8 mouse cellular contexts compared by ENCODE assay signal in genomic region chr13:55571027-55571751, GRCm38 (mm10). TPM values are rescaled to one million over a fixed set of nuclear protein-coding genes. Genes with fewer than 3 reads are reported as not detected.
DNase-seq lines count a peak whose midpoint lies in the region; ATAC-seq and TF ChIP-seq lines count a peak whose summit lies in the region.

TSS of gene Fam193b (minus strand) at chr13:55571120.

- peaks cover 8 to 22% of the 10 kb centered on the region in 2 experiments for H3K4me1 ChIP-seq in CH12.LX (ENCODE audit: control insufficient read depth in 1 of 2, insufficient read depth in 2 of 2)
- H3K4me1 ChIP-seq in forebrain, embryonic 12.5 days: peaks cover 30% of the 10 kb centered on the region
- peaks cover 12% of the 10 kb centered on the region for H3K4me1 ChIP-seq in heart, postnatal 0 days (ENCODE audit: control insufficient read depth, insufficient read depth)
- H3K4me1 ChIP-seq in liver, embryonic 16.5 days (ENCODE audit: control insufficient read depth, low read depth, low read length): peaks cover 20% of the 10 kb centered on the region
- peaks cover 42% of the 10 kb centered on the region for H3K4me1 ChIP-seq in neural tube, embryonic 13.5 days (replicated peaks)
- H3K4me1 ChIP-seq in testis, adult 2 months (ENCODE audit: control insufficient read depth, insufficient read depth, low read length): peaks cover 8% of the 10 kb centered on the region

- no peak for TF ChIP-seq EP300 in CH12.LX (IDR thresholded peaks at IDR 0.05; ENCODE audit: low read length)
- TF ChIP-seq EP300 in heart, postnatal 0 days (IDR thresholded peaks at IDR 0.05; ENCODE audit: low read depth): no peak

- TF ChIP-seq POLR2A in CH12.LX (IDR thresholded peaks at IDR 0.05; ENCODE audit: low read depth, low read length): peak; percentile 81
- 0 out of 2 replicates have a peak, but pooled peaks have one; percentile 30 for TF ChIP-seq POLR2A in testis, adult 2 months (IDR thresholded peaks at IDR 0.05; ENCODE audit: control insufficient read depth, low read depth, low read length)

- peak within 1 kb of the TSS; percentile 71 to 94 (median 94) for H3K4me3 ChIP-seq in CH12.LX (replicated peaks in 1 of 3; ENCODE audit: low read depth in 2 of 3, low read length in 2 of 3, poor library complexity in 1 of 3)
- H3K4me3 ChIP-seq in forebrain, embryonic 12.5 days (replicated peaks): peak within 1 kb of the TSS; percentile 94
- H3K4me3 ChIP-seq in heart, postnatal 0 days (ENCODE audit: low read depth, low read length): peak within 1 kb of the TSS; percentile 88
- H3K4me3 ChIP-seq in liver, embryonic 16.5 days (ENCODE audit: low read depth, low read length): peak within 1 kb of the TSS; percentile 99
- H3K4me3 ChIP-seq in neural tube, embryonic 13.5 days: peak within 1 kb of the TSS; percentile 98
- H3K4me3 ChIP-seq in testis, adult 2 months (ENCODE audit: control insufficient read depth, low read depth, low read length): peak within 1 kb of the TSS; percentile 94

- dilution Hi-C loops in CH12.LX (cut with MboI; ENCODE audit: extremely low pct_ligation_motif_present, extremely low pct_unique_long_range_greater_than_20kb, low sequenced_read_pairs): no loop called here

- H3K4me2 ChIP-seq in CH12.LX (ENCODE audit: insufficient read depth, low read depth, poor library complexity, severe bottlenecking): peak within 1 kb of the TSS; percentile 75
- H3K4me2 ChIP-seq in forebrain, embryonic 12.5 days: peak within 1 kb of the TSS; percentile 99
- H3K4me2 ChIP-seq in heart, postnatal 0 days (ENCODE audit: low read depth, low read length): peak within 1 kb of the TSS; percentile 92
- H3K4me2 ChIP-seq in liver, embryonic 16.5 days (ENCODE audit: low read depth, low read length): peak within 1 kb of the TSS; percentile 97
- H3K4me2 ChIP-seq in neural tube, embryonic 13.5 days: peak within 1 kb of the TSS; percentile 98

- H3K9me3 ChIP-seq in CH12.LX (replicated peaks; ENCODE audit: low read length): peaks cover 10% of the 10 kb centered on the region
- H3K9me3 ChIP-seq in forebrain, embryonic 12.5 days: no peaks in the 10 kb centered on the region
- H3K9me3 ChIP-seq in heart, postnatal 0 days (replicated peaks; ENCODE audit: control insufficient read depth, low read length): 0 out of 2 replicates have a peak, but pooled peaks cover 4% of the 10 kb centered on the region
- no peaks in the 10 kb centered on the region for H3K9me3 ChIP-seq in liver, embryonic 16.5 days (replicated peaks; ENCODE audit: control insufficient read depth, low read length)
- H3K9me3 ChIP-seq in neural tube, embryonic 13.5 days: no peaks in the 10 kb centered on the region

- H3K36me3 ChIP-seq in CH12.LX (replicated peaks in 1 of 2; ENCODE audit: control insufficient read depth in 1 of 2, insufficient read depth in 1 of 2, low read length in 1 of 2): peaks cover 5 to 32% of the 10 kb centered on the region in 2 experiments
- H3K36me3 ChIP-seq in forebrain, embryonic 12.5 days (replicated peaks): peaks cover 16% of the 10 kb centered on the region
- no peaks in the 10 kb centered on the region for H3K36me3 ChIP-seq in heart, postnatal 0 days (replicated peaks; ENCODE audit: control insufficient read depth, insufficient read depth, low read length)
- H3K36me3 ChIP-seq in liver, embryonic 16.5 days (ENCODE audit: control insufficient read depth, insufficient read depth): no peaks in the 10 kb centered on the region; the same call in 1 of the 2 replicates
- peaks cover 20% of the 10 kb centered on the region for H3K36me3 ChIP-seq in neural tube, embryonic 13.5 days
- no peaks in the 10 kb centered on the region for H3K36me3 ChIP-seq in testis, adult 2 months (ENCODE audit: control insufficient read depth, insufficient read depth, low read length)

- H3K27ac ChIP-seq in CH12.LX (ENCODE audit: insufficient read depth, low read depth): no peak within 1 kb of the TSS
- peak within 1 kb of the TSS; percentile 92 for H3K27ac ChIP-seq in forebrain, embryonic 12.5 days
- peak within 1 kb of the TSS; percentile 81 for H3K27ac ChIP-seq in heart, postnatal 0 days (ENCODE audit: low read depth)
- peak within 1 kb of the TSS; percentile 90 for H3K27ac ChIP-seq in liver, embryonic 16.5 days (ENCODE audit: low read length)
- peak within 1 kb of the TSS; percentile 95 for H3K27ac ChIP-seq in neural tube, embryonic 13.5 days (replicated peaks)
- peak within 1 kb of the TSS; percentile 14 for H3K27ac ChIP-seq in testis, adult 2 months (ENCODE audit: control insufficient read depth, insufficient read depth, low read depth, low read length)

- in situ Hi-C loops in CH12.LX (cut with MboI; ENCODE audit: low pct_ligation_motif_present, low pct_unique_long_range_greater_than_20kb, low sequenced_read_pairs): no loop called here

- H3K9ac ChIP-seq in CH12.LX (ENCODE audit: insufficient read depth, low read depth): peak within 1 kb of the TSS; percentile 98
- peak within 1 kb of the TSS; percentile 88 for H3K9ac ChIP-seq in forebrain, embryonic 12.5 days
- peak within 1 kb of the TSS; percentile 95 for H3K9ac ChIP-seq in heart, postnatal 0 days (replicated peaks; ENCODE audit: low read depth, low read length)
- H3K9ac ChIP-seq in liver, embryonic 16.5 days (ENCODE audit: low read depth, low read length): peak within 1 kb of the TSS; percentile 98
- peak within 1 kb of the TSS; percentile 98 for H3K9ac ChIP-seq in neural tube, embryonic 13.5 days

- H3K79me2 ChIP-seq in CH12.LX (replicated peaks; ENCODE audit: control insufficient read depth, extremely low read depth, insufficient read depth, poor library complexity, severe bottlenecking): peaks cover 16% of the 10 kb centered on the region

- ATAC-seq in forebrain, embryonic 12.5 days (ENCODE audit: low FRiP score): peak; percentile 94
- ATAC-seq in heart, postnatal 0 days (ENCODE audit: insufficient read depth, low read depth): peak; percentile 97
- peak; percentile 97 for ATAC-seq in liver, embryonic 16.5 days (ENCODE audit: low read depth)
- ATAC-seq in neural tube, embryonic 13.5 days (ENCODE audit: low read depth): peak; percentile 92

- no peak for TF ChIP-seq CTCF in CH12.LX (conservative IDR thresholded peaks at IDR 0.05 in 1 of 2, IDR thresholded peaks at IDR 0.05 in 1 of 2; ENCODE audit: low read depth in 2 of 2, low read length in 2 of 2)
- no peak for TF ChIP-seq CTCF in heart, postnatal 0 days (IDR thresholded peaks at IDR 0.05; ENCODE audit: low read depth)
- no peak for TF ChIP-seq CTCF in testis, adult 2 months (IDR thresholded peaks at IDR 0.05; ENCODE audit: control insufficient read depth, insufficient read depth, insufficient replicate concordance, low read depth, low read length)

- 2% methylated on average over 47 of the region's 47 CpGs for WGBS in forebrain, embryonic 12.5 days
- WGBS in heart, postnatal 0 days: 2% methylated on average over 31 of the region's 47 CpGs
- 1% methylated on average over 46 of the region's 47 CpGs for WGBS in liver, embryonic 16.5 days (ENCODE audit: insufficient replicate concordance)
- 4% methylated on average over 26 of the region's 47 CpGs for WGBS in neural tube, embryonic 13.5 days

- no peak for TF ChIP-seq RAD21 in CH12.LX (IDR thresholded peaks at IDR 0.05; ENCODE audit: low read depth, low read length)

- peak; percentile 88 for DNase-seq in CH12.LX (ENCODE audit: extremely low read depth)
- peak; percentile 85 for DNase-seq in c-Kit-positive CD71-positive TER-119-negative erythroid progenitor cells, embryonic 14.5 days (ENCODE audit: low read depth)
- peak; percentile 89 for DNase-seq in heart, postnatal 0 days (ENCODE audit: low spot score)
- peak; percentile 96 to 97 for DNase-seq in kidney, postnatal 4 days

- H3K27me3 ChIP-seq in CH12.LX (replicated peaks): no peaks in the 10 kb centered on the region
- no peaks in the 10 kb centered on the region for H3K27me3 ChIP-seq in forebrain, embryonic 12.5 days
- H3K27me3 ChIP-seq in heart, postnatal 0 days (ENCODE audit: control insufficient read depth, insufficient read depth, low read length): no peaks in the 10 kb centered on the region
- H3K27me3 ChIP-seq in liver, embryonic 16.5 days (ENCODE audit: control insufficient read depth, insufficient read depth, low read depth, low read length): no peaks in the 10 kb centered on the region
- no peaks in the 10 kb centered on the region for H3K27me3 ChIP-seq in neural tube, embryonic 13.5 days
- no peaks in the 10 kb centered on the region for H3K27me3 ChIP-seq in testis, adult 2 months (ENCODE audit: control insufficient read depth, insufficient read depth, low read length)

TF ChIP-seq in CH12.LX, 34 proteins besides CTCF, POLR2A, EP300 and RAD21 (continues in another document):
- TF ChIP-seq CHD2 (IDR thresholded peaks at IDR 0.05; ENCODE audit: low read length) (peak; percentile 26), NELFE (IDR thresholded peaks at IDR 0.05; ENCODE audit: low read depth, low read length) (peak; percentile 72), MAX (IDR thresholded peaks at IDR 0.05; ENCODE audit: low read length) (0 out of 2 replicates have a peak, but pooled peaks have one; percentile 10), SMC3 (IDR thresholded peaks at IDR 0.05; ENCODE audit: low read depth, low read length) (no peak), SIN3A (IDR thresholded peaks at IDR 0.05; ENCODE audit: low read length) (no peak; the same call in 1 of the 2 replicates), GABPA (IDR thresholded peaks at IDR 0.05; ENCODE audit: insufficient replicate concordance, low read depth, low read length) (no peak; the same call in 1 of the 2 replicates), TCF12 (IDR thresholded peaks at IDR 0.05; ENCODE audit: low read depth, low read length) (peak; percentile 51; the same call in 1 of the 2 replicates), ZNF384 (IDR thresholded peaks at IDR 0.05; ENCODE audit: low read depth, low read length) (no peak), NRF1 (IDR thresholded peaks at IDR 0.05; ENCODE audit: low read depth, low read length) (peak; percentile 85), MAZ (IDR thresholded peaks at IDR 0.05; ENCODE audit: low read depth, low read length) (no peak), TBP (conservative IDR thresholded peaks at IDR 0.05; ENCODE audit: low read depth, low read length) (0 out of 2 replicates have a peak, but pooled peaks have one; percentile 30), ETS1 (conservative IDR thresholded peaks at IDR 0.05; ENCODE audit: low read depth, low read length) (no peak), ZKSCAN1 (IDR thresholded peaks at IDR 0.05; ENCODE audit: borderline replicate concordance, low read depth, low read length) (no peak)

RNA-seq across cellular contexts. Expression of gene Fam193b, which starts in this region (rescaled TPM):
- total RNA-seq in CH12.LX (2012; rRNA removed): 17.9 and 18.6 TPM in 2 replicates
- total RNA-seq in CH12.LX (2014; rRNA removed): 9.2 and 9.4 TPM in 2 replicates
- polyA plus RNA-seq in CH12.LX (2012; ENCODE audit: insufficient read length, low read depth): 22.0 and 22.4 TPM in 2 replicates
- 61.6 and 64.7 TPM in 2 replicates for polyA plus RNA-seq in forebrain, embryonic 12.5 days (2016; fragmentation: Nextera tagmentation; extraction: Ambion mirVana)
- total RNA-seq in heart, postnatal 0 days (2014; rRNA removed; ENCODE audit: low replicate concordance): 17.7 and 19.6 TPM in 2 replicates
- polyA plus RNA-seq in heart, postnatal 0 days (2015; fragmentation: Nextera tagmentation; extraction: Ambion mirVana): 9.5 and 10.3 TPM in 2 replicates
- polyA plus RNA-seq in liver, embryonic 16.5 days (2015; fragmentation: Nextera tagmentation; extraction: Ambion mirVana): 8.4 and 8.7 TPM in 2 replicates
- polyA plus RNA-seq in neural tube, embryonic 13.5 days (2015; fragmentation: Nextera tagmentation; extraction: Ambion mirVana): 49.9 and 55.4 TPM in 2 replicates
- 28.5 and 28.8 TPM in 2 replicates for polyA plus RNA-seq in testis, adult 2 months (2012; rRNA removed)
